Mouse (Mus musculus): ENCODE measurements at regions not wholly inside any gene's neighbourhood (a gene's known extent, or its start where the extent isn't known, plus 50 kb on each side); places are given as distances from the start of the nearest gene placed in this dataset.

GRCm38 (mm10) chr9:27557886-27558285 lies 161.3 kb downstream of the Spata19 start:
- no peak for DNase-seq

- DNase-seq = no peak
These were observed 161.7 kb downstream of the Spata19 start for GRCm38 (mm10) chr9:27558286-27558685.

GRCm38 (mm10) chr9:27568372-27569053 lies 171.9 kb downstream of the Spata19 start:
- peak; percentile 2 for DNase-seq

GRCm38 (mm10) chr9:27569054-27569387 lies 172.4 kb downstream of the Spata19 start:
- DNase-seq = no peak

GRCm38 (mm10) chr9:27617096-27617839 lies 173.3 kb upstream of the Opcml start:
- peak; percentile 4 for DNase-seq

- DNase-seq = no peak
These were observed 155.7 kb upstream of the Opcml start for GRCm38 (mm10) chr9:27634901-27635300.

- DNase-seq = no peak
These were observed 150.0 kb upstream of the Opcml start for GRCm38 (mm10) chr9:27640611-27641010.

GRCm38 (mm10) chr9:27643312-27643711 lies 147.3 kb upstream of the Opcml start:
- DNase-seq = no peak

- no peak for DNase-seq
These were observed 146.7 kb upstream of the Opcml start for GRCm38 (mm10) chr9:27643916-27644315.

- DNase-seq = no peak
These were observed 145.1 kb upstream of the Opcml start for GRCm38 (mm10) chr9:27645435-27645834.

- no peak for DNase-seq
These were observed 144.5 kb upstream of the Opcml start for GRCm38 (mm10) chr9:27646100-27646499.

- no peak for DNase-seq
These were observed 143.6 kb upstream of the Opcml start for GRCm38 (mm10) chr9:27646956-27647355.

GRCm38 (mm10) chr9:27658001-27658400 lies 132.6 kb upstream of the Opcml start:
- no peak for DNase-seq

- no peak for DNase-seq
These were observed 128.9 kb upstream of the Opcml start for GRCm38 (mm10) chr9:27661431-27662300.

- no peak for DNase-seq
These were observed 127.3 kb upstream of the Opcml start for GRCm38 (mm10) chr9:27663230-27663629.

GRCm38 (mm10) chr9:27665659-27666058 lies 124.9 kb upstream of the Opcml start:
- DNase-seq = no peak

- peak; percentile 19 for DNase-seq
These were observed 120.4 kb upstream of the Opcml start for GRCm38 (mm10) chr9:27670032-27670740.

GRCm38 (mm10) chr9:27685325-27685724 lies 105.2 kb upstream of the Opcml start:
- DNase-seq = no peak

- DNase-seq = no peak
These were observed 99.0 kb upstream of the Opcml start for GRCm38 (mm10) chr9:27691616-27692015.

- no peak for DNase-seq
These were observed 97.8 kb upstream of the Opcml start for GRCm38 (mm10) chr9:27692751-27693150.

GRCm38 (mm10) chr9:27694805-27695593 lies 95.6 kb upstream of the Opcml start:
- no peak for DNase-seq

- DNase-seq = peak; percentile 9
These were observed 89.0 kb upstream of the Opcml start for GRCm38 (mm10) chr9:27701559-27701958.
